Mouse (Mus musculus) erythroblast, embryonic 14.5 days (primary cell): ENCODE data around the gene Slc26a9. TPM values are rescaled to one million over a fixed set of nuclear protein-coding genes. Genes with fewer than 3 reads are reported as not detected.

Source experiments
- H3K27me3 ChIP-seq: 2 replicates; pipeline ENCODE4 v1.6.1; 2012; ENCODE audit warnings: inconsistent platforms; ENCODE audit not compliant: control insufficient read depth
- H3K36me3 ChIP-seq: 2 replicates; pipeline ENCODE4 v1.6.1; 2012; ENCODE audit warnings: mild to moderate bottlenecking, inconsistent platforms; ENCODE audit not compliant: control insufficient read depth
- H3K4me1 ChIP-seq: 2 replicates; pipeline ENCODE4 v1.6.1; 2012; ENCODE audit warnings: inconsistent platforms; ENCODE audit not compliant: control insufficient read depth
- H3K4me3 ChIP-seq: replicated peaks from 2 replicates; pipeline ENCODE3; 2012; ENCODE audit warnings: moderate library complexity, mild to moderate bottlenecking, inconsistent platforms
- H3K9me3 ChIP-seq: 2 replicates; pipeline ENCODE4 v1.6.1; 2012; ENCODE audit warnings: low read length, inconsistent platforms, mixed read lengths; ENCODE audit not compliant: control insufficient read depth
- GATA1 ChIP-seq: IDR thresholded peaks from 2 replicates; pipeline ENCODE4 v1.6.1; 2012; ENCODE audit warnings: low read length, inconsistent platforms, mixed read lengths
- TAL1 ChIP-seq: IDR thresholded peaks from 3 replicates; pipeline ENCODE4 v1.6.1; 2012; ENCODE audit warnings: low read length, inconsistent platforms, mixed read lengths
- polyA plus RNA-seq: library from polyadenylated mRNA; stranded (reverse); fragments of >175 nt; gene quantifications from 2 replicates; pipeline ENCODE4 v1.2.3, GENCODE M21; 2012

The Slc26a9 gene
- polyA plus RNA-seq, 1 experiment = not detected

DNA sequence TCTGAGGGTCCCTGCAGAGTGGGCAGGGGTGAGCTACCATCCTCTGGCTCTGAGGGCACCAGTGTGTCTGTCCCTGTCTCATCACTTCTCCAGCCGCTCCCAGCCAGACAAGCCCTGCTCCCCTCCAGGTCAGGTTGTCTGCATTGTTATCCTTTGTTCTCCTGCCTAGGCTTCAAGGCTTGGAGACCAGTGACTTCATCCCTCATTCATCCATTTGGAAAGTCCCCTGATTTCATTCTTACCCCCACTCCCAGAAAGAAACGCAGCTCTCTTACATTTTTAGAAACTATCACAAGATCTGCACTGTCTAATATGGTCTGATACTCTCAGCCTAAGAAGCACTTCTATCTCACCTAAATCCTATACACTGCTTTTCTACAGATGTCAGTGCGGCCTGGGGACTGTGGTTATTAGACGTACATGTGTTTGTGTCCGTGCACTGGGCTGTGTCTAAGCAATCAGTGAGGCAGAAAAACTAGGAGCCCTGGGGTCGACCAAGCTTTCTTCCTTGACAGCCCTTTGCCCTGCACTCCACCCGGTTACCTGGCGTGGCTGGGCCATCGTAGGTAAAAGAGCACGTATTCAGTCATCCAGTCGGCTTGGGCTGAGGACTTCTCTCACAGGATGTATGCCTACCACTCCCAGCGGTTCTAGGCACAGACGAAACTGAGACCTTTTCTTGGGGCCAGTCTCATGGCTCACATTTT lies 10.2 kb upstream of the Slc26a9 start:
- TF ChIP-seq GATA1 (no peak), TAL1 (no peak)
- H3K36me3 ChIP-seq = no peaks in the 10 kb centered on the region
- H3K9me3 ChIP-seq = no peaks in the 10 kb centered on the region
- H3K4me3 ChIP-seq = no peak overlapping the region
- H3K4me1 ChIP-seq = peaks cover 3% of the 10 kb centered on the region
- H3K27me3 ChIP-seq = peaks cover 13% of the 10 kb centered on the region

DNA sequence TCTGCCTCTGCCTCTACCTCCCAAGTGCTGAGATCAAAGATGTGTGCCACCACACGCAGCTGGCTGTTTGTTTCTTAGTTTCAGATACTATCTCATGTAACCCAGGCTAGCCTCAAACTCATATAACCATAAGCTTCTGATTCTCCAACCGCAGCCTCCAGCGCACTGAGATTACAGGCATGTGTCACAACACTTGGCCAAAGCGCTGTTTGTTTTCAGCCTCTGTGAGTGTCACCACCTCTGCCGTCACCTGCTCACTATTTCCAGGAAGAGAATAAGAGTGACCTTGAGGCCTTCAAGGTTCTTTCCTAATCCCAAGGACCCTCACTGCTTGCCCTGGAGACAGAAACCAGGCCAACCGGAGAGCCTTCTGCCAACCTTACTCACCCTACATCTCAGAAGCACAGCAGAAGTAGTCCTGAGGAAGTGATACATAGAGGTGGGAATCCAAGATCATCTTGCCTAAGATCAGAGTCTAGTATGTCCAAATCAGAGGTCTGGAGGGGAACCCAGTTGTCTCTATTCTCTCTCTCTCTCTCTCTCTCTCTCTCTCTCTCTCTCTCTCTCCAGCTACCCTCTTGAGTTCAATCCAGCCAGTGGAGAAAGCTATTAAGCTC lies 9.1 kb upstream of the Slc26a9 start:
- H3K36me3 ChIP-seq = no peaks in the 10 kb centered on the region
- no peak overlapping the region for H3K4me3 ChIP-seq
- peaks cover 3% of the 10 kb centered on the region for H3K4me1 ChIP-seq
- H3K27me3 ChIP-seq = peaks cover 13% of the 10 kb centered on the region
- no peak for TF ChIP-seq GATA1
- TF ChIP-seq TAL1 = no peak
- no peaks in the 10 kb centered on the region for H3K9me3 ChIP-seq

DNA sequence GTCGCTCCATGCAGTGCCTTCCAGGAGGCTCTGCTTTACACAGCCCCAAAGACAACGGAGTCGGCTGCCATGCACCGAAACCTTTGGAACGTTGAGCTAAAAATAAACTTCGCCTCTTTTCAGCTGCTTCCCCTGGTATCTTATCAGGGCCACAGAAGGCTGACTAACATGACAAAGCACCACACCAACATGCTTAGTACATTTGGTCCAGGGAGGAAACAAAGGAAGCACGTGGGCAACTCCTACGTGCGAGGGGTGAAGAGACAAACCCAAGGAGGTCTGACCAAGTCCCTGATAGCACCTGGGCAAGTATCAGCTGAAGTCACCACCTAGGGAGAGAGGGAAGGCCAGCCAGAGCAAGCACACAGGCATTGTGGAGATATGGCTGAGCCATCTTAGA lies 7.3 kb upstream of the Slc26a9 start:
- H3K9me3 ChIP-seq = no peaks in the 10 kb centered on the region
- no peaks in the 10 kb centered on the region for H3K36me3 ChIP-seq
- H3K4me3 ChIP-seq = no peak overlapping the region
- H3K27me3 ChIP-seq = peaks cover 13% of the 10 kb centered on the region
- H3K4me1 ChIP-seq = peaks cover 3% of the 10 kb centered on the region
- TF ChIP-seq GATA1 (no peak), TAL1 (no peak)

DNA sequence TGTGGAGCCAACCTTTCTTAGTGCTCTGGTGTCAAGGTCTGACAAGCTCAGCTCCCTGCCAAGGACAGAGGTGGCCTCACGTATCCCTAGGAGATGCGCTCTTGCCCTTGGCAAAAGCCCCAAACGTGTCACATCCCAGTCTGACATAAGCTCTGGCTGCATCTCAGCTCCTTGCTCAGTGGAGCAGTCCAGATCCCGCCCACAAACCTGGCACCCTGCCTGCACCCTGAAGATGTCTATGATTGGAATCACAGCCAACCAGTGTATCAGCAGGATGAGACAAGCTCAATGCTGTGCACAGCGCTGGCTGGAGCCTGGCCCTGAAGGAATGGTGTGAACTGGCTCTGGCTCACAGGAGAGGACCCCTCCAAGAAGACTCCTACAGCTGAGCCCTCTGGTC lies 6.6 kb upstream of the Slc26a9 start:
- peaks cover 3% of the 10 kb centered on the region for H3K4me1 ChIP-seq
- H3K27me3 ChIP-seq = peaks cover 13% of the 10 kb centered on the region
- no peaks in the 10 kb centered on the region for H3K9me3 ChIP-seq
- H3K4me3 ChIP-seq = no peak overlapping the region
- no peak for TF ChIP-seq GATA1
- TF ChIP-seq TAL1 = no peak
- H3K36me3 ChIP-seq = no peaks in the 10 kb centered on the region

DNA sequence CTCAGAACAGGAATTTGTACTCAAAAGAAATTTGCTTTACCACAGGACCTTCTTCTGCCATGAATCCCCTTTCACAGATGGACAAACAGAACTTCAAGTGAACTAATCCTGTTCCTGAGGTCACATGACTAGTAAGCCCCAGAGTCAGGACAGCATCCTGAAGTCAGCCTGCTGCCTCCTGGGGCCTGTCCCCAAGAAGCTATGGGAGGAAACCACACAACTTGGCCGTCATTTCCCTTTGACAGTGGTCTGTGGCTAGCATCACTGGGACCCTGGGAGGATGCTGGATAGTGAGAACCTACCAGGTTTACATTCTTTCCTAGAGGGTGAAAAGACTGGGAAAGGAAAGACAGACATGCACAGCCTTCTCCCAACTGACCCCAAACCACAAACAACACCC lies 5.1 kb upstream of the Slc26a9 start:
- Histone ChIP-seq H3K9me3 (no peaks in the 10 kb centered on the region), H3K4me1 (peaks cover 3% of the 10 kb centered on the region), H3K36me3 (no peaks in the 10 kb centered on the region), H3K27me3 (peaks cover 15% of the 10 kb centered on the region), H3K4me3 (no peak overlapping the region)
- TF ChIP-seq TAL1 = no peak
- no peak for TF ChIP-seq GATA1

DNA sequence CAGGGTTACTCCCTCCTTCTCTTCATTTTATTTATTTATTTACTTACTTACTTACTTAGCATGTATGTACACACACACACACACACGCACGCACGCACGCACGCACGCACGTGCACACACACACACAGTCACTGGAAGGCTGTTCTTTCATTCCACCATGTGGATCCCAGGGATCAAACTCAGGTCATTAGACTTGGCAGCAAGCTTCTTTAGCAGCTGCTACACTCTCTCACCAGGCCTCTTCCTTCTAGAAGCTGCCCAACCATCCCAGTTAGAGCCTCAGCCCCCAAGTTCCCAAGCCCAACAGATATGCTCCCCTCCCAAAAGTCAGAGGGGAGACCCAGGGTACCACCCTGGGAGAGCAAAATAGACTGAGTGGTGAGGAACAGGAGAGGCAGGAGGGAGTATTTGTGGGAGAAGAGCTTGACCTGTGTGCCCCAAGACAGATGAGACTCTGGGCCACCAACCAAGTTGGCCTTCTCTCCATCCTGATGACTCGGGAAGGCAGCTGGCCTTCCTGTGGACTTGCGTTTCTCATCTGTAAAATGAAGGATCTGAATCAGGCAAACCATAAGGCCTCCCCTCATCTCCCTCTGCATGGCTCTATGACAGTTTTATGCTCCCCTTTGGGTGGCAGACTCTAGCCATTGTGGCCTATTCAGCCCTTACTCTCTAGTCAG lies 4.2 kb upstream of the Slc26a9 start:
- no peak overlapping the region for H3K4me3 ChIP-seq
- no peaks in the 10 kb centered on the region for H3K9me3 ChIP-seq
- no peaks in the 10 kb centered on the region for H3K36me3 ChIP-seq
- H3K27me3 ChIP-seq = peaks cover 15% of the 10 kb centered on the region
- no peak for TF ChIP-seq GATA1
- H3K4me1 ChIP-seq = peaks cover 3% of the 10 kb centered on the region

DNA sequence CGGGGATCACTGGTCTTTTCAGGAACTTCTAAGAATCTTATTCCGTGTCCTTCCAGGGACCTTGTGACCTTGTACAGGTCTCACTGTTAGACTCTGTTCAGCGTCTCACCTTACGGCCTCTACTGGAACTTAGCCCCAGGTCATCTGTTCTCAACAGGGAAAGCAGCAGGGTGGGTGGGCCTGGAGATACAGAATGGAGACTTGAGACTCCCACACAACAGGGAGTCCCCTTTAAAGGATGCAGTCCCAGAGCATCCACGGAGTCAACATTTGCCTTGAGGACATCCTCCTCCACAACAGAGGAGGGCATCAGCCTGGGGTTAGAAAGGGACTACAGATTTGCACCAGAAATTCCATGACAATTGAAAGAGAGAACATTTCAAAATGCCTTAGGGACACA lies 1.6 kb downstream of the Slc26a9 start:
- no peak for TF ChIP-seq GATA1
- no peak for TF ChIP-seq TAL1
- 0 out of 2 replicates have a peak, but pooled peaks cover 2% of the 10 kb centered on the region for H3K27me3 ChIP-seq

DNA sequence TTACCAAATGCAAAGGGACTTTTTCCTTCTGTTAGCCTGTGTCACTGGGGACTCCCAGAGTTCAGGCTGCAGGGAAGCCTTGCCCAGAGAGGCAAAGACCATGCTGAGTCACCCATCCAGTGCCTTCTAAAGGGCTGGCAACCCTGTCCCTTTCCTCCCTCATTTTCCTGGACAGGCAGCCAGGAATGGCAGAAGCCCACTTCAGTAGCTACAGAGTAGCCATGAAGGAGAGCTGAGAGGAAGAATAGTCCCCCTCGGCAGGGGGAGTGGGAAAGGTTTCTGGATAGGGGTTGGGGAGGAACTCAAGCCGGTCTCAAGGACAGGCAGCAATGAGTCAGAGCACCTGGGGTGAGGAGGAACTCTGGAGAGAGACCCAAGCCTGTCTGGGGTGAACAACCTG lies 3.9 kb downstream of the Slc26a9 start:
- TF ChIP-seq GATA1 (no peak), TAL1 (no peak)
- H3K36me3 ChIP-seq = no peaks in the 10 kb centered on the region
- 0 out of 2 replicates have a peak, but pooled peaks cover 2% of the 10 kb centered on the region for H3K27me3 ChIP-seq
- no peak overlapping the region for H3K4me3 ChIP-seq
- no peaks in the 10 kb centered on the region for H3K4me1 ChIP-seq
- no peaks in the 10 kb centered on the region for H3K9me3 ChIP-seq

More for the DNA sequence above, 1.6 kb downstream of the Slc26a9 start:
- H3K4me1 ChIP-seq = no peaks in the 10 kb centered on the region
- H3K4me3 ChIP-seq = no peak overlapping the region
- H3K36me3 ChIP-seq = no peaks in the 10 kb centered on the region
- no peaks in the 10 kb centered on the region for H3K9me3 ChIP-seq

DNA sequence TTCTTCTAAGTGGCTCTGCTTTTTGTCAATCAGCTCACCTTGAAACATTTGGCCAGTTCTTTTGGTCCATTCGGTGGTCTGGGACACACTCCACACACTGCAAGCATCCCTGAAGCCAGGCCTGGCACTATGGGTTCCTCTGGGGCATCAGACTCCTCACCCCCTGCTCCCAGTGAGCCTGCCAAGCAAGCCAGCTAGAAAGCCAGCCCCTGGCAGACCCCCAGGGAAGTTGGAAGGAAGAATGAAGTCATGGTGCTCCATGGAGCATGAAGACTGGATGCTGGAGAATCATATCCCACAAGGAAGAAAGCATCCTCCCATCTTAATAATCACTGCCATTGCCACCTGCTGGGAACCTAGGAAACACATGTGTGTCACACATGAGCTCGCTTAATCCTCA lies 4.8 kb downstream of the Slc26a9 start:
- TF ChIP-seq GATA1 = no peak
- no peak for TF ChIP-seq TAL1
- Histone ChIP-seq H3K4me3 (no peak overlapping the region), H3K27me3 (0 out of 2 replicates have a peak, but pooled peaks cover under 1% of the 10 kb centered on the region), H3K36me3 (no peaks in the 10 kb centered on the region), H3K4me1 (no peaks in the 10 kb centered on the region), H3K9me3 (no peaks in the 10 kb centered on the region)
